Mouse (Mus musculus) activated CD4-positive, CD25-positive, alpha-beta regulatory T cell, adult 4 months (primary cell): ENCODE data around the gene Gm21985. TPM values are rescaled to one million over a fixed set of nuclear protein-coding genes. Genes with fewer than 3 reads are reported as not detected.

Experiments
- ATAC-seq: one replicate; pipeline ENCODE4 v1.8.0; 2017
- polyA plus RNA-seq, 2 experiments: library from polyadenylated mRNA; unstranded; fragments of 100-300 nt; shearing (Covaris generic); gene quantifications; one replicate each; pipeline ENCODE4 v1.2.1; 2017

Gm21985 gene
- polyA plus RNA-seq, 2 experiments from 2014 or later = not detected

- ATAC-seq = no peak
These were observed 66.2 kb downstream of the Gm21985 start for GRCm38 (mm10) chr2:112332051-112332898.

GRCm38 (mm10) chr2:112337211-112337610 lies 71.1 kb downstream of the Gm21985 start:
- ATAC-seq = no peak

GRCm38 (mm10) chr2:112339736-112340135 lies 73.6 kb downstream of the Gm21985 start:
- no peak for ATAC-seq

- ATAC-seq = no peak
These were observed 75.0 kb downstream of the Gm21985 start for GRCm38 (mm10) chr2:112341117-112341516.

GRCm38 (mm10) chr2:112348246-112348645 lies 82.1 kb downstream of the Gm21985 start:
- no peak for ATAC-seq

GRCm38 (mm10) chr2:112353685-112354455 lies 87.8 kb downstream of the Gm21985 start:
- no peak for ATAC-seq

GRCm38 (mm10) chr2:112359611-112360010 lies 93.5 kb downstream of the Gm21985 start:
- ATAC-seq = no peak

- no peak for ATAC-seq
These were observed 94.1 kb downstream of the Gm21985 start for GRCm38 (mm10) chr2:112360012-112360780.

- no peak for ATAC-seq
These were observed 94.7 kb downstream of the Gm21985 start for GRCm38 (mm10) chr2:112360781-112361169.

- ATAC-seq = peak; percentile 17
These were observed 101.1 kb downstream of the Gm21985 start for GRCm38 (mm10) chr2:112367222-112367621.

- ATAC-seq = peak; percentile 93
These were observed 101.9 kb downstream of the Gm21985 start, which contains the start of gene Emc4 for GRCm38 (mm10) chr2:112367726-112368673. Gene Emc4 (minus strand): TSS chr2:112368027.

- no peak for ATAC-seq
These were observed 103.8 kb downstream of the Gm21985 start for GRCm38 (mm10) chr2:112369941-112370340.

- no peak for ATAC-seq
These were observed 107.0 kb downstream of the Gm21985 start for GRCm38 (mm10) chr2:112373141-112373540.

GRCm38 (mm10) chr2:112374610-112375009 lies 108.5 kb downstream of the Gm21985 start:
- no peak for ATAC-seq

- ATAC-seq = peak; percentile 99
These were observed 113.1 kb downstream of the Gm21985 start, which contains the start of gene Katnbl1 for GRCm38 (mm10) chr2:112378973-112379898. Gene Katnbl1 (plus strand): TSS chr2:112379211.

- ATAC-seq = no peak
These were observed 114.0 kb downstream of the Gm21985 start for GRCm38 (mm10) chr2:112380131-112380530.

- ATAC-seq = no peak
These were observed 115.1 kb downstream of the Gm21985 start for GRCm38 (mm10) chr2:112381219-112381618.

GRCm38 (mm10) chr2:112390843-112391242 lies 124.7 kb downstream of the Gm21985 start:
- ATAC-seq = no peak

GRCm38 (mm10) chr2:112391346-112392000 lies 125.4 kb downstream of the Gm21985 start:
- no peak for ATAC-seq

- no peak for ATAC-seq
These were observed 126.6 kb downstream of the Gm21985 start for GRCm38 (mm10) chr2:112392689-112393088.
